Mouse (Mus musculus) hindbrain, postnatal 0 days (tissue): ENCODE results near the gene Slc39a11. TPM values are rescaled to one million over a fixed set of nuclear protein-coding genes. Genes with fewer than 3 reads are reported as not detected.
A peak's percentile ranks its signal among the peaks of the same experiment; 100 is the strongest.

Source experiments
- ATAC-seq: fragments of 200-750 bp; cut with Nextera tagmentation; 2 replicates; pipeline ENCODE4 v1.8.0; 2017; ENCODE audit warnings: mild to moderate bottlenecking, moderate TSS enrichment, moderate library complexity
- DNase-seq: peaks from one replicate; pipeline ENCODE4 v3.0.0-alpha.2; 2015; ENCODE audit warnings: low spot score
- H3K27ac ChIP-seq: fragments of 300-500 bp; sonication (generic); 2 replicates; pipeline ENCODE4 v1.5.1; 2014; ENCODE audit warnings: mild to moderate bottlenecking
- H3K27me3 ChIP-seq: fragments of 300-500 bp; sonication (generic); 2 replicates; pipeline ENCODE4 v1.6.1; 2014; ENCODE audit warnings: low read length, mixed read lengths; ENCODE audit not compliant: insufficient read depth
- H3K36me3 ChIP-seq: fragments of 300-500 bp; sonication (generic); 2 replicates; pipeline ENCODE4 v1.6.1; 2014; ENCODE audit warnings: low read length, mixed read lengths; ENCODE audit not compliant: insufficient read depth
- H3K4me1 ChIP-seq: fragments of 300-500 bp; sonication (generic); 2 replicates; pipeline ENCODE4 v1.6.1; 2014; ENCODE audit warnings: antibody characterized with exemption, low read length, mixed read lengths; ENCODE audit not compliant: insufficient read depth
- H3K4me2 ChIP-seq: fragments of 300-500 bp; sonication (generic); 2 replicates; pipeline ENCODE4 v1.6.1; 2014; ENCODE audit warnings: low read depth, mild to moderate bottlenecking, low read length, moderate library complexity, mixed read lengths
- H3K4me3 ChIP-seq: fragments of 300-500 bp; sonication (generic); 2 replicates; pipeline ENCODE4 v1.5.1; 2014; ENCODE audit warnings: low read length
- H3K9ac ChIP-seq: fragments of 300-500 bp; sonication (generic); replicated peaks from 2 replicates; pipeline ENCODE4 v1.6.1; 2014; ENCODE audit warnings: mild to moderate bottlenecking, low read length, moderate library complexity, mixed read lengths
- H3K9me3 ChIP-seq: fragments of 300-500 bp; sonication (generic); 2 replicates; pipeline ENCODE4 v1.6.1; 2016; ENCODE audit warnings: low read length, mixed read lengths
- CTCF ChIP-seq: IDR thresholded peaks from 2 replicates; pipeline ENCODE4 v1.5.1; 2016; ENCODE audit warnings: antibody characterized with exemption, control low read depth, low read depth
- WGBS: fragments of 180-500 bp; shearing (Covaris S2); extraction: QIAGEN DNeasy Blood & Tissue Kit; methylation state at CpG from one replicate; pipeline ENCODE4 v1.1.7; 2014; 5-methylcytosine and 5-hydroxymethylcytosine counted together
- polyA plus RNA-seq: library from polyadenylated mRNA; unstranded; fragments of >200 nt; fragmentation: Nextera tagmentation; extraction: Ambion mirVana; gene quantifications from 2 replicates; pipeline ENCODE4 v1.2.1, GENCODE M21; 2015
- total RNA-seq: library from RNA; depleted of rRNA; stranded (reverse); fragments of >200 nt; gene quantifications from 2 replicates; pipeline ENCODE4 v1.2.3, GENCODE M21; 2014

Slc39a11 gene
- total and polyA plus RNA-seq, 2 experiments from 2014 or later: 35.6 to 63.3 TPM

DNA sequence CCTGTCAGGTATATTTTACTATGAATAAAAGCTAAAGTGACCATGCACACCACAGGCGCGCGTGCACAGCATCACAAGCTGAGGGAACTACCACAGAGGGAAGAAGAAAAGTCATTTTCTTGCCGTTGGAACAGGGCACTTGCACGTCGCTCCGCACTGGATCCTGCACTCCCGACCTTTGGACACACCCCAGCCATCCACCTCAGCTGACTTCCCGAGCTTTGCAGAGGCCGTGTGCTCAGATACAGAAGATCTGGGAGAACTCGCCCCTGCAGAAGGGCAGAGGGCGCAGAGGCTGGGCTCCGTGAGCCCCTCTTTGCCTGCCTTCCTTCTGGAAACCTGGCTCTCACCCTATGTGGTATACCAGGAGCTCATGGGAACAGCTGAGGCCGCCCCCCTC lies 359.0 kb downstream of the Slc39a11 start:
- Histone ChIP-seq H3K9me3 (no peaks in the 10 kb centered on the region), H3K27me3 (no peaks in the 10 kb centered on the region), H3K9ac (no peak overlapping the region), H3K36me3 (no peaks in the 10 kb centered on the region), H3K27ac (no peak overlapping the region), H3K4me2 (no peak overlapping the region), H3K4me3 (no peak overlapping the region), H3K4me1 (no peaks in the 10 kb centered on the region; the same call in 1 of the 2 replicates)
- no peak for TF ChIP-seq CTCF
- ATAC-seq (no peak), DNase-seq (no peak)
- 83% methylated on average over 14 of the region's 14 CpGs for whole genome bisulfite sequencing

GRCm38 (mm10) chr11:113284951-113285741 lies 364.7 kb downstream of the Slc39a11 start:
- no peak for TF ChIP-seq CTCF
- Histone ChIP-seq H3K27ac (peak overlapping the region; percentile 20; the same call in 1 of the 2 replicates), H3K4me3 (no peak overlapping the region), H3K9me3 (no peaks in the 10 kb centered on the region), H3K27me3 (no peaks in the 10 kb centered on the region), H3K9ac (no peak overlapping the region), H3K4me2 (peak overlapping the region; percentile 35), H3K4me1 (peaks cover 7% of the 10 kb centered on the region; the same call in 1 of the 2 replicates), H3K36me3 (no peaks in the 10 kb centered on the region)
- ATAC-seq (peak; percentile 61), DNase-seq (peak; percentile 39)
- WGBS: 39% methylated on average over 27 of the region's 27 CpGs

DNA sequence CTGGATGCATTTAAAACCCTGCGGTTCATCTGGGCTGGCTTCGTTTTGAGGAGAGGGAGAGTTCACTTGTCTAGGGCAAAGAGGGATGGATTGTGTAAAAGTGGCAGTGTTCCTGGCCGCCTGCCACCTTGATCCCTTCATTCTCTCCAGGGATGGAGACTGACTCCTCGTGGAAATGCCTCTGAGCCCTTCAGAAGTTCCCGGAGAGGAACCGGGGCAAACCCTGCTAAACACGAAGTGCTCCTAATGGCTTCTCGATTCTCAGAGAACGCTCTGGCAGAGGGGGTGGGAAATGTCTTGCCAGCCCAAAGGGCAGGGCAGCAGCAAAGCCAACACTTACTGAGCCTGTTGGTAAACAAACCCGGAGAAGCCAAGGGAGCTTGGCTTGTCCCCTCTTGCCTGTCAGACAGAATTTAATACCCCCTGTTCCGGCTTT lies 366.5 kb downstream of the Slc39a11 start:
- peaks cover 10% of the 10 kb centered on the region for H3K4me1 ChIP-seq
- no peaks in the 10 kb centered on the region for H3K9me3 ChIP-seq
- no peak for TF ChIP-seq CTCF
- H3K9ac ChIP-seq: no peak overlapping the region
- no peaks in the 10 kb centered on the region for H3K27me3 ChIP-seq
- ATAC-seq (peak; percentile 43; the same call in 1 of the 2 replicates), DNase-seq (peak; percentile 65)
- H3K4me3 ChIP-seq: no peak overlapping the region
- peak overlapping the region; percentile 36; the same call in 1 of the 2 replicates for H3K27ac ChIP-seq
- 29% methylated on average over 11 of the region's 11 CpGs for WGBS
- H3K4me2 ChIP-seq: no peak overlapping the region
- H3K36me3 ChIP-seq: no peaks in the 10 kb centered on the region

DNA sequence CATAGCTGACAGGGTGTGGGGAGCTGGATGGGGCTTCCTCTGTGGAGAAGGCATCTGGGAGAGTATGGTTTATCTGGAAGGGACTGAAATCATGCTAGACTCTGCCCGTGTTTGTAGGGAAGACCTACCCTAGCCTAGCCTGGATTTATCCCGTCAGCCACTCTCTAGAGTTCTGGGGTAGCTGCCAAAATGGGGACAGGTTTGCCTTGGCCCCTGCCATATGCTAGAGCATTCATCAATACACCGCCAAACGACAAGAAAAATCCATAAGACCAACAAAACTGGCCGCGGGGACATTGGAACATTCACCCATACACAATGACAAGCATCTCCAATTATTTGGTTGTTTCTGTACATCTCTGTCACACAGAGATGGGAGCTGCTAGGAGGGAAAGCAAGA lies 371.6 kb downstream of the Slc39a11 start:
- H3K9me3 ChIP-seq: no peaks in the 10 kb centered on the region
- H3K9ac ChIP-seq: no peak overlapping the region
- H3K36me3 ChIP-seq: no peaks in the 10 kb centered on the region
- ATAC-seq (no peak), DNase-seq (no peak)
- no peak for TF ChIP-seq CTCF
- no peak overlapping the region for H3K27ac ChIP-seq
- WGBS: 57% methylated on average over 6 of the region's 6 CpGs
- H3K4me1 ChIP-seq: peaks cover 18% of the 10 kb centered on the region
- H3K4me3 ChIP-seq: no peak overlapping the region
- no peaks in the 10 kb centered on the region for H3K27me3 ChIP-seq
- no peak overlapping the region for H3K4me2 ChIP-seq

- Histone ChIP-seq H3K27me3 (no peaks in the 10 kb centered on the region), H3K4me3 (no peak overlapping the region), H3K4me2 (no peak overlapping the region), H3K9me3 (no peaks in the 10 kb centered on the region), H3K9ac (no peak overlapping the region), H3K27ac (peak overlapping the region; percentile 65), H3K4me1 (peaks cover 16% of the 10 kb centered on the region; the same call in 1 of the 2 replicates), H3K36me3 (no peaks in the 10 kb centered on the region)
- TF ChIP-seq CTCF: no peak
- DNase-seq (peak; percentile 69), ATAC-seq (peak; percentile 77)
- 37% methylated on average over 10 of the region's 10 CpGs for whole genome bisulfite sequencing
Observed at GRCm38 (mm10) chr11:113277034-113277612, 372.8 kb downstream of the Slc39a11 start.

GRCm38 (mm10) chr11:113276518-113276917 lies 373.4 kb downstream of the Slc39a11 start:
- ATAC-seq (no peak), DNase-seq (peak; percentile 28)
- H3K27me3 ChIP-seq: no peaks in the 10 kb centered on the region
- H3K4me2 ChIP-seq: no peak overlapping the region
- H3K9ac ChIP-seq: no peak overlapping the region
- H3K4me1 ChIP-seq: peaks cover 16% of the 10 kb centered on the region; the same call in 1 of the 2 replicates
- H3K4me3 ChIP-seq: no peak overlapping the region
- H3K27ac ChIP-seq: peak overlapping the region; percentile 65; the same call in 1 of the 2 replicates
- H3K36me3 ChIP-seq: no peaks in the 10 kb centered on the region
- 69% methylated on average over 8 of the region's 8 CpGs for WGBS
- H3K9me3 ChIP-seq: no peaks in the 10 kb centered on the region
- TF ChIP-seq CTCF: no peak
